Mouse (Mus musculus) cerebellum, adult (tissue): ENCODE measurements around the gene Calr.
A peak's percentile ranks its signal among the peaks of the same experiment; 100 is the strongest.
"Not testable (repeated sequence)": the region's sequence is repeated elsewhere in the genome, so short reads cannot be mapped to it uniquely, and the experiment has no call there.

ENCODE experiments used
- ATAC-seq: cut with Nextera tagmentation; 2 replicates; pipeline ENCODE4 v1.9.2; 2017; ENCODE audit warnings: mild to moderate bottlenecking, moderate library complexity, mixed read lengths; ENCODE audit not compliant: insufficient number of reproducible peaks, low FRiP score, low TSS enrichment

Calr gene

GRCm38 (mm10) chr8:84845355-84846093 lies 1.2 kb downstream of the Calr start:
- no peak for ATAC-seq

GRCm38 (mm10) chr8:84844397-84845070 lies 2.2 kb downstream of the Calr start:
- ATAC-seq, result no peak

- ATAC-seq, result no peak
Measured at GRCm38 (mm10) chr8:84841514-84841913, 5.2 kb downstream of the Calr start.

- peak; percentile 85 for ATAC-seq
Measured at GRCm38 (mm10) chr8:84840248-84840999, 6.3 kb downstream of the Calr start, which contains the start of gene Rad23a. Gene Rad23a (minus strand): TSS chr8:84840665.

- no peak for ATAC-seq
Measured at GRCm38 (mm10) chr8:84839875-84840247, 6.9 kb downstream of the Calr start.

- ATAC-seq, result no peak
Measured at GRCm38 (mm10) chr8:84839411-84839810, 7.3 kb downstream of the Calr start.

- ATAC-seq, result no peak
Measured at GRCm38 (mm10) chr8:84838513-84838912, 8.2 kb downstream of the Calr start.

- ATAC-seq, result no peak
Measured at GRCm38 (mm10) chr8:84837912-84838470, 8.7 kb downstream of the Calr start.

GRCm38 (mm10) chr8:84837149-84837911 lies 9.4 kb downstream of the Calr start:
- no peak for ATAC-seq

- ATAC-seq, result no peak
Measured at GRCm38 (mm10) chr8:84834866-84835855, 11.6 kb downstream of the Calr start.

- no peak for ATAC-seq
Measured at GRCm38 (mm10) chr8:84834002-84834865, 12.5 kb downstream of the Calr start.

- no peak for ATAC-seq
Measured at GRCm38 (mm10) chr8:84832759-84833742, 13.7 kb downstream of the Calr start.

- peak; percentile 73; the same call in 1 of the 2 replicates for ATAC-seq
Measured at GRCm38 (mm10) chr8:84832034-84832717, 14.6 kb downstream of the Calr start.

- no peak for ATAC-seq
Measured at GRCm38 (mm10) chr8:84831490-84831889, 15.2 kb downstream of the Calr start, which contains the start of gene Gadd45gip1. Gene Gadd45gip1 (plus strand): TSS chr8:84831522.

GRCm38 (mm10) chr8:84826518-84826917 lies 20.2 kb downstream of the Calr start:
- ATAC-seq, result not testable (repeated sequence)

GRCm38 (mm10) chr8:84825636-84826035 lies 21.1 kb downstream of the Calr start:
- no peak for ATAC-seq
